Mouse (Mus musculus): ENCODE data around the gene Nck2. TPM values are rescaled to one million over a fixed set of nuclear protein-coding genes. Genes with fewer than 3 reads are reported as not detected.

Nck2 gene
- polyA plus RNA-seq, 1 experiment from 2014 or later = 6.0 TPM

DNA sequence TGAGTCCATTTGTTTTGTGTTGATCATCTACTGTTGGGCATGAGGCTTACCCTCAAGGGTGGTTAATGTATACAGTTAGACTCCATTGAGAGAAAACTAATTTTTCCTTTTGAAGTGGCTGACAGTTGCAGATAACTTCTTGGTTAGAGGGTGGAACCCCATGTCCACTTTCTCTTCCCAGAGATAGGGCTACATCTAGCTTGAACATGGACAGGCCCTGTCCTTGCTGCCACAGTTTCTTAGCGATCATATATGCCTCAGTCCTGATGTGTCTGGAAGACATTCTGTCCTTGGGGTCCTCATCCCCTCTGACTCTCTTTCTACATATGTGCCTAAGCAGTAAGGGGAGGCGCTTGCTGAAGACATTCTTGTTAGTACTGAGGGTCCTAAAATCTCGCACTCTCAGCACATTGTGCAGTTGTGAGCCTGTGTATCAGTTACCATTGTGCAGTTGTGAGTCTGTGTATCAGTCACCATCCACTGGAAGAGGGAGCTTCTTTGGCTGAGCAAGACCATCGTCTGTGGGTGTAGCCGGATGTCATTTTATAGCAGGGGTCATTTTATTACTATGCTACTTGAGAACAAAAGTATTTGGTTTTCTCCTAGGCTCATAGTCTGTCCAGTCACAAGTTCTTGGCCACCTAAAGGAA, 114.8 kb downstream of the Nck2 start:
- H3K9ac ChIP-seq (replicated peaks) = no peak overlapping the region
- TF ChIP-seq EP300 (IDR thresholded peaks at IDR 0.05; ENCODE audit: low read depth) (peak; percentile 89), CTCF (IDR thresholded peaks at IDR 0.05; ENCODE audit: low read depth) (no peak)
- peaks cover 6% of the 10 kb centered on the region; the same call in 1 of the 2 replicates for H3K36me3 ChIP-seq (replicated peaks; ENCODE audit: insufficient read depth, low read length)
- no peaks in the 10 kb centered on the region for H3K27me3 ChIP-seq (ENCODE audit: insufficient read depth, low read length)
- H3K9me3 ChIP-seq (ENCODE audit: low read length) = no peaks in the 10 kb centered on the region
- peak overlapping the region; percentile 39; the same call in 1 of the 2 replicates for H3K27ac ChIP-seq (ENCODE audit: low read depth)
- H3K4me2 ChIP-seq (ENCODE audit: low read depth, low read length) = peak overlapping the region; percentile 44
- ATAC-seq (peak; percentile 82), DNase-seq (no peak)
- WGBS (ENCODE audit: insufficient replicate concordance) = 81% methylated on average over 5 of the region's 5 CpGs
- peaks cover 16% of the 10 kb centered on the region for H3K4me1 ChIP-seq (ENCODE audit: insufficient read depth)
- H3K4me3 ChIP-seq (ENCODE audit: low read depth, low read length) = no peak overlapping the region

- WGBS (ENCODE audit: insufficient replicate concordance) = 54% methylated on average over 3 of the region's 3 CpGs
- no peak for TF ChIP-seq EP300 (IDR thresholded peaks at IDR 0.05; ENCODE audit: low read depth)
- no peak for TF ChIP-seq CTCF (IDR thresholded peaks at IDR 0.05; ENCODE audit: low read depth)
- ATAC-seq (no peak), DNase-seq (no peak)
- Histone ChIP-seq H3K9me3 (ENCODE audit: low read length) (no peaks in the 10 kb centered on the region), H3K27me3 (ENCODE audit: insufficient read depth, low read length) (no peaks in the 10 kb centered on the region), H3K9ac (replicated peaks) (no peak overlapping the region), H3K4me2 (ENCODE audit: low read depth, low read length) (no peak overlapping the region), H3K4me1 (ENCODE audit: insufficient read depth) (peaks cover 16% of the 10 kb centered on the region), H3K4me3 (ENCODE audit: low read depth, low read length) (no peak overlapping the region), H3K27ac (ENCODE audit: low read depth) (no peak overlapping the region), H3K36me3 (replicated peaks; ENCODE audit: insufficient read depth, low read length) (peaks cover 8% of the 10 kb centered on the region; the same call in 1 of the 2 replicates)
These were observed 116.7 kb downstream of the Nck2 start for GRCm38 (mm10) chr1:43561085-43561484.

GRCm38 (mm10) chr1:43562002-43562666, 117.8 kb downstream of the Nck2 start:
- TF ChIP-seq CTCF (IDR thresholded peaks at IDR 0.05; ENCODE audit: low read depth) (no peak), EP300 (IDR thresholded peaks at IDR 0.05; ENCODE audit: low read depth) (no peak)
- H3K4me3 ChIP-seq (ENCODE audit: low read depth, low read length) = no peak overlapping the region
- 58% methylated on average over 13 of the region's 13 CpGs for WGBS (ENCODE audit: insufficient replicate concordance)
- no peaks in the 10 kb centered on the region for H3K9me3 ChIP-seq (ENCODE audit: low read length)
- DNase-seq (no peak), ATAC-seq (no peak)
- H3K4me1 ChIP-seq (ENCODE audit: insufficient read depth) = peaks cover 16% of the 10 kb centered on the region
- no peak overlapping the region for H3K27ac ChIP-seq (ENCODE audit: low read depth)
- no peak overlapping the region for H3K4me2 ChIP-seq (ENCODE audit: low read depth, low read length)
- H3K36me3 ChIP-seq (replicated peaks; ENCODE audit: insufficient read depth, low read length) = peaks cover 8% of the 10 kb centered on the region; the same call in 1 of the 2 replicates
- H3K9ac ChIP-seq (replicated peaks) = no peak overlapping the region
- H3K27me3 ChIP-seq (ENCODE audit: insufficient read depth, low read length) = no peaks in the 10 kb centered on the region

GRCm38 (mm10) chr1:43565260-43565659, 120.9 kb downstream of the Nck2 start:
- no peak overlapping the region for H3K27ac ChIP-seq (ENCODE audit: low read depth)
- no peak for DNase-seq

GRCm38 (mm10) chr1:43566677-43567377, 122.4 kb downstream of the Nck2 start:
- 0 out of 2 replicates have a peak, but pooled peaks cover 2% of the 10 kb centered on the region for H3K4me1 ChIP-seq (ENCODE audit: insufficient read depth)
- H3K4me3 ChIP-seq (ENCODE audit: low read depth, low read length) = no peak overlapping the region
- DNase-seq = no peak
- H3K36me3 ChIP-seq (replicated peaks; ENCODE audit: insufficient read depth, low read length) = peaks cover 11% of the 10 kb centered on the region; the same call in 1 of the 2 replicates
- TF ChIP-seq EP300 (IDR thresholded peaks at IDR 0.05; ENCODE audit: low read depth) (no peak), CTCF (IDR thresholded peaks at IDR 0.05; ENCODE audit: low read depth) (no peak)
- no peak overlapping the region for H3K9ac ChIP-seq (replicated peaks)
- no peak for ATAC-seq
- H3K4me2 ChIP-seq (ENCODE audit: low read depth, low read length) = no peak overlapping the region
- H3K9me3 ChIP-seq (ENCODE audit: low read length) = no peaks in the 10 kb centered on the region
- no peak overlapping the region for H3K27ac ChIP-seq (ENCODE audit: low read depth)
- WGBS (ENCODE audit: insufficient replicate concordance) = 82% methylated on average over 8 of the region's 8 CpGs
- no peaks in the 10 kb centered on the region for H3K27me3 ChIP-seq (ENCODE audit: insufficient read depth, low read length)

More at GRCm38 (mm10) chr1:43565260-43565659, 120.9 kb downstream of the Nck2 start:
- Histone ChIP-seq H3K4me3 (ENCODE audit: low read depth, low read length) (no peak overlapping the region), H3K27me3 (ENCODE audit: insufficient read depth, low read length) (no peaks in the 10 kb centered on the region), H3K9ac (replicated peaks) (no peak overlapping the region), H3K9me3 (ENCODE audit: low read length) (no peaks in the 10 kb centered on the region), H3K36me3 (replicated peaks; ENCODE audit: insufficient read depth, low read length) (peaks cover 11% of the 10 kb centered on the region; the same call in 1 of the 2 replicates), H3K4me1 (ENCODE audit: insufficient read depth) (0 out of 2 replicates have a peak, but pooled peaks cover 2% of the 10 kb centered on the region), H3K4me2 (ENCODE audit: low read depth, low read length) (no peak overlapping the region)
- WGBS (ENCODE audit: insufficient replicate concordance) = 81% methylated on average over 4 of the region's 4 CpGs
- ATAC-seq = no peak
- no peak for TF ChIP-seq CTCF (IDR thresholded peaks at IDR 0.05; ENCODE audit: low read depth)
- TF ChIP-seq EP300 (IDR thresholded peaks at IDR 0.05; ENCODE audit: low read depth) = no peak

GRCm38 (mm10) chr1:43568824-43569223, 124.4 kb downstream of the Nck2 start:
- Histone ChIP-seq H3K9ac (replicated peaks) (no peak overlapping the region), H3K36me3 (replicated peaks; ENCODE audit: insufficient read depth, low read length) (peaks cover 11% of the 10 kb centered on the region; the same call in 1 of the 2 replicates), H3K4me3 (ENCODE audit: low read depth, low read length) (no peak overlapping the region), H3K27me3 (ENCODE audit: insufficient read depth, low read length) (no peaks in the 10 kb centered on the region), H3K9me3 (ENCODE audit: low read length) (no peaks in the 10 kb centered on the region), H3K4me1 (ENCODE audit: insufficient read depth) (no peaks in the 10 kb centered on the region), H3K4me2 (ENCODE audit: low read depth, low read length) (no peak overlapping the region), H3K27ac (ENCODE audit: low read depth) (no peak overlapping the region)
- WGBS (ENCODE audit: insufficient replicate concordance) = 81% methylated on average over 10 of the region's 10 CpGs
- DNase-seq (no peak), ATAC-seq (no peak)
- TF ChIP-seq CTCF (IDR thresholded peaks at IDR 0.05; ENCODE audit: low read depth) = no peak
- TF ChIP-seq EP300 (IDR thresholded peaks at IDR 0.05; ENCODE audit: low read depth) = no peak

Measured in liver, postnatal 0 days (tissue).